Mouse (Mus musculus): ENCODE data around the gene Pgap2.

DNA sequence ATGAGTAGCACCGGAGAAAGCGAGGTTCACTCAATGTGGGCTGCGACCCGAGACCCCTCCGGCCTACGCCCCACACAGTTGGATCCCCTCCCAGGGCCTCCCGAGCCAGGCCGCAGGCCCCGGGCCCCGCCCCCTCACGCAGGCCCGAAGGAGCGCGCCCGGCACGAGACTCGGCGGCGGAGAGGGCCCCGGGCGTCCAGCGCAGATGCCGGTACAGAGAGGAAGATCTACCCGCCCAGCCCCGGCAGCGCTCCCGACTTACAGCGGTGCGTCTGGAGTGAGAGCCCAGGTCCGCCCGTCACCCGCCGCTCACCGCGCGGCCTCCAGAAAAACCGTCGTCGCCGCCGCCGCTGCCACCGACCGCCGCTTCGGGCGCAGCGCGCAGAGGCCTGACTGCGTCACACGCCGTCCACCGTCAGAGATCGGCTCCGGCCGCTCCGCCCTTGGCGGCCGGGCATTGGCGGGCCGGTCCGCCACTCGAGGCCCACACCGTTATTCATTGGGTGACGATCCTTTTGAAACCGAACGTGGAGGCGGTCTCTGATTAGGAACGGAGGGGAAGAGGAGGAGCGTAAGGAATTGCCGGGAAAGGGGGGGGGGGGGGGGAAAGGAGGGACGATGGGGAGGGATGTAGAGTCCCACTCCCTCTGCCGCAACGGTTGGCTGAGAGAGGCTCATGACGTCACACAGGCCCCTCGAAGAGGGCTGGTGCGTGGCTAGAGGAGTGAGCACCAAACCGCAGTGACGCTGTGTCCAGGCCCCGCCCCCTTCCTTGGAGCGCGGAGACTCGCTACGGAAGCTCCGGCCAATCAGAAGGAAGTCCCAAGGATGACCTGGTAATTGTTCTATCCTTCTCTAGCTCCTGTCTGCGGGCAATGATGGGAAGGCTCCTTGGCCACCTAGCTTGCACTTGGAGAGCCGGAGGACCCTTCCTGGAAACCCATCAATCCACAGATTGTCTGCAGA, at the start of gene Pgap2, which contains the start of gene Nup98:
- TF ChIP-seq CTCF (IDR thresholded peaks at IDR 0.05; ENCODE audit: insufficient read depth, low read depth, low read length) (0 out of 2 replicates have a peak, but pooled peaks have one; percentile 26), POLR2A (IDR thresholded peaks at IDR 0.05; ENCODE audit: insufficient read depth, low read depth, low read length) (peak; percentile 91)
